Mouse (Mus musculus) common myeloid progenitor, adult 5-6 weeks (primary cell): ENCODE results near the gene Scaf4. TPM values are rescaled to one million over a fixed set of nuclear protein-coding genes. Genes with fewer than 3 reads are reported as not detected.

ENCODE experiments used
- ATAC-seq: replicated peaks from 2 replicates; pipeline ENCODE4 v1.8.0; 2016; ENCODE audit warnings: low read depth, mild to moderate bottlenecking, moderate TSS enrichment, inconsistent platforms; ENCODE audit not compliant: poor library complexity, severe bottlenecking
- total RNA-seq: library from RNA; stranded (forward); fragments of 200-1000, 187-1606 nt; gene quantifications from 2 replicates; pipeline ENCODE4 v1.2.3, GENCODE M21; 2017

Gene Scaf4
- total RNA-seq, 1 experiment from 2014 or later = 26.9 TPM

DNA sequence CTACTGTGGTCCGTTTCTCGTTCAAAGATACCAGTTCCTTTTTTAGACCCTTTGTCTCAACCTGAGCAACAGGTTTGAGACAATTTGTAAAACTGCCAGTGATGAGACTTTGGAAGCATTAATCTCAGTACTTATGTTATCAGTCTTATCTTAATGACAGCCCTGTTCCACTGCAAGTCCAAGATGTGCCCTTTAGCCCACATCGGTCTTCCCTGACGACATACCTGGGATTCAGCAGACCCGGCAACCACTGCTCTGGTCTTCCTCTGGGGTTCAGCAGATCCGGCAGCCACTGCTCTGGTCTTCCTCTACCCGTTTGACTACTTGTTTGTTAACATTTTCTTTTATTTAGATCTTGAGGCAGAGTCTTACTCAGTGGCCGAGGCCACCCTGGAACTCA, 72.5 kb downstream of the Scaf4 start:
- ATAC-seq = no peak

DNA sequence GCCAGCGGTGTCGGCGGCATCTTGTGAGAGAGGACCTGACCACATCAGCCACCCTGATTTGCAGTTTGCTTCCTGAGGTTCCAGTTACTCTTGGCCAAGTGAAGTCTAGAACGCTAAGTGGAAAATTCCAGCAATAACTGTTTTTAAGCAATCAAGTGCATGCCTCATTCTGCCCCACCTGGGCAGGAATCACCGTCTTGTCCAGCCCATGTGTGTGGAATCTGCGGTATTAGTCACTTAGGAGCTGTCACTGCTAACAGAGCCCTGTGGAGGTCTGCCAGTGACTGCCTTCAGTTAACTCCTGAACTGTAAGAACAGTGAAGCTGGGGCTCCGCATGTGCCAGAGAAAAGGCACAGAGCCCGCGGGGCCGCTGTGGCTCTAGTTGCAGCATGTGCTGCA, 73.6 kb downstream of the Scaf4 start:
- no peak for ATAC-seq

DNA sequence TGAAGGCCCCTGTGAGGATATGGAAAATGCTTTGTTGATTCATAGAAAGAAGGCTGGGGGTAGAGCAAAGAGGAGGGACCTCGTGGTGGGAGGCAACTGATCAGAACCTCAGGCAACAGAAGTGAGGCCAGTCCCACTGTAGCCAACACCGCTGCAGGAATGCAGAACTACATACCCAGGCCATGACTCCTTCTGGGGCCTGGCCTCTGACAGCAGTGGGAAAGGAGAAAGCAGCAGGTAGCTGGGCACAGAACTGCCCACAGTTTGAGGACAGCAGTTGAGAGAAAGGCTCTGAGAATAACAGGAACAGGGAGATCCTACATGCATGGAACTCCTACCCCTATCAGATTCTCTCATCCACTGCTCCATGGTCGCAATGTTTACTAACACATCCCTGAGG, 75.3 kb downstream of the Scaf4 start:
- no peak for ATAC-seq

- no peak for ATAC-seq
These were observed 79.4 kb downstream of the Scaf4 start for GRCm38 (mm10) chr16:90204868-90205267.

DNA sequence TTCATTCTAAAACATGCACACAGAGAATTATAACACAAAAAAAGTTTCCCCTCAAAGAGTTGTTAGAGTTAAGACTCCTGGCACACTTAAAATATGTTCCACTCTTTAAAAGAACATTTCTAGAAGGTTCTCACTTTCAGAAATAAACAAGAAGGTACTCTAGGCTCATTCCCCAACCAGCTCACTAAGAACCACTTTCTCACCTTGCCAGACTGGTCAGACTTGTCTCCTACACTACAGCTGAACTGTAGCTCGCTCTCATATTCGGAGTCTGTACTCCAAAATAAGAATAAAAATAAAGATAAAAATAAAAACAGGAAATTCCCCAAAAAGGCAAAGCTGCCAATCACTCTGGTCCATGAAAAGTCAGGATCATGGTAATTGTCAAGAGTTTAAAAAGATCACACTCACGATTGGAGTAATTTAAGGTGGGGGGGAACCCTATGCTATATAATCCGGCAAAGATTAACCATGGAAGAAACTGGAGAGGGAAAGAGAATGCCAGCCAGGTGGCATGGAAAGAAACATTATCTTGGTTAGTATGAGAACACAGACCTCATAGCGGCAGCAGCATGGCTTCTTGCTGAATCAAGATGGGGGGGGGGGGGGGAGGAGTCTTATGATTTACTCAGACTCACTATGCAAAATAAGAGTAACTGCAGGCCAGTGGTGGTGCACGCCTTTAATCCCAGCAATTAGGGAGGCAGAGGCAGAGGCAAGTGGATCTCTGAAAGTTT, 80.9 kb downstream of the Scaf4 start:
- ATAC-seq = no peak

- no peak for ATAC-seq
These were observed 82.2 kb downstream of the Scaf4 start for GRCm38 (mm10) chr16:90202140-90202539.

GRCm38 (mm10) chr16:90199174-90199573, 85.1 kb downstream of the Scaf4 start:
- peak; percentile 54 for ATAC-seq

- peak; percentile 2; the same call in 1 of the 2 replicates for ATAC-seq
These were observed 85.7 kb downstream of the Scaf4 start for GRCm38 (mm10) chr16:90198626-90199025.

DNA sequence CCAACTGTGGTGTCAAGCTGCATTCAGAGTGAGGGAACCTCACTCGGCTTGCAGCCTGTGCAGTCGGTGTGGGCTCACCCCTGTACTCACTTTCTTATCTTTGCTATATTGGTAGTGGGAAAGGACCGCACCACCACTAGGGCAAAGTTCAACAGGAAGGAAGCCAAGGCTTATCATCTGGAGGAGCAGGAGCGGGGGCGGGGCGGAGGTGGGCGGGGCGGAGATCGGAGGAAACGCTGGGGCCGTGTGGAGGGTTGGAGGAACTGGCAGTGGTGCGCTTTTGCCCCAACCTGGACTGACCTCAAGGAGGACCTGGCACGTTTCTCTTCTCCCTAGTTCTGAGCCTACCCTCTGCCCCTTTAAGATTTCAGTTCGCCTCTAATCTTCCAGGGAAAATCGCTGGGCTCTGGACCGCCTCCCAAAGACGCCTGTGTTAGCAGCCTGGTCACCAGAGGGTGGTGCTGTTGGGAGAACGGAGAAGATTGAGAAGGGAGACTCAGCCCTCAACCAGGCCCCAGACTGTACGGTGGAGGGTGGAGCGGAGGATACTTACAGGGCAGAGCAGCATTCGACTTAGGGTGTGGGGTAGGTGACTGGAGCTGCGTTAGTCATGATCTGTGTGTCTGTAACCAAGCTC, 86.8 kb downstream of the Scaf4 start:
- ATAC-seq = peak; percentile 64

- ATAC-seq = peak; percentile 13
These were observed 87.5 kb downstream of the Scaf4 start for GRCm38 (mm10) chr16:90196688-90197240.

DNA sequence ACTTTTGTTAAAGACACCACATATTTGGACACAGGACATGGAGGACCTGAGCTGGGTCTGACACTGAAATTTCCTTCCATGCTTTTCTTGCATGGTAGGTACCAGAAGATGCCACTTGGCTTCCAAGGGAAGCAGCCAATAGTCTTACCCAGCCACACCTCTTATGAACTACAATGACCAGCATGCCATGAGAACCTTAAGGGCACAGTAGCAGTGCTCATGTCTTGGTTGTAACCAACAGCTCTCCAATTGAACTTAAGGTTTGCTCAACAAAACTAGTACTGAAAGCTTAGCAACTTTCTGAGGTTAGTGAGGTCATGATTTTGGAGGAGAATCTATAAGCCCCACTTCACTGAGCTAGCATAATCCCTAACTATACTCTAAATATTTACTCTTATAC, 90.6 kb downstream of the Scaf4 start:
- no peak for ATAC-seq

- no peak for ATAC-seq
These were observed 93.0 kb downstream of the Scaf4 start for GRCm38 (mm10) chr16:90191289-90191688.

DNA sequence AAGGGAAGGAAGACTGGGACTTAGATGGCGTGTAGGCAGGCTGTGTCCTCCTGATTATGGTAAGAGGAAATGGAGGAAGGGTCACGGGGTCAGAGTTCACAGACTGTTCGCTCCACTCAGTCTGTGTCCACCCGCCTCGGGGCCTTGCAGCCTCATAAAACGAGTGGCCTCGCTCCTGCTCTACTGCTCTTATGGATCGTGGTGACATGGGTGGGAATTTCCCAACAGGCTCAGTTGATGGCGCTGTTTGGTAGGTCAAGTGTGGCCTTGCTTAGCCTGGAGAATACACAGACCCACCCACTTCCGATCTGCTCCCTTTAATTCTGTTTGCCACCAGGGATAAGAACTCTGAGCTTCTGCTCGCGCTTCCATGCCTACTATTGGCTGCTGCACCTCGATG, 96.8 kb downstream of the Scaf4 start:
- peak; percentile 85 for ATAC-seq

GRCm38 (mm10) chr16:90185928-90186588, 98.2 kb downstream of the Scaf4 start:
- ATAC-seq = peak; percentile 77

GRCm38 (mm10) chr16:90184135-90184534, 100.2 kb downstream of the Scaf4 start:
- ATAC-seq = no peak

GRCm38 (mm10) chr16:90181673-90182072, 102.6 kb downstream of the Scaf4 start:
- no peak for ATAC-seq

DNA sequence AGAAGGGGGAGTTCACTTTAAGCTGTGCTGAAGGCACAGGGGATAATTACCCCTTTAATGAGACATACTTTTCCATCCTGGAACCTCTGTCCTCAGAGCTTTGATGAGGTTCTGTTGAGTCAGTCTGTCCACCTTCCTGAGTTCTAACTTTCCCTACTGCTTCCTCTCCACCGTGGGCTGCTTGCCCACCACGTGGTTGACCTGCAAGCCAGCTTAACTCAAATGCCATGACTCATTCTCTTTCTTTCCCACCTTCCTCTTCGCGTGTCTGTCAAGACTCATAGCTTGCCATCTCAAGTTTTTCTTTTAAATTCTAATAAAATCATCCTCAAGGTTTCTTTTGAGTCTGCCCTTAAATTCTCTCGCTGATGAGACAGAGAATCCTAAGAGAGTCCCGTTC, 103.3 kb downstream of the Scaf4 start:
- ATAC-seq = no peak

DNA sequence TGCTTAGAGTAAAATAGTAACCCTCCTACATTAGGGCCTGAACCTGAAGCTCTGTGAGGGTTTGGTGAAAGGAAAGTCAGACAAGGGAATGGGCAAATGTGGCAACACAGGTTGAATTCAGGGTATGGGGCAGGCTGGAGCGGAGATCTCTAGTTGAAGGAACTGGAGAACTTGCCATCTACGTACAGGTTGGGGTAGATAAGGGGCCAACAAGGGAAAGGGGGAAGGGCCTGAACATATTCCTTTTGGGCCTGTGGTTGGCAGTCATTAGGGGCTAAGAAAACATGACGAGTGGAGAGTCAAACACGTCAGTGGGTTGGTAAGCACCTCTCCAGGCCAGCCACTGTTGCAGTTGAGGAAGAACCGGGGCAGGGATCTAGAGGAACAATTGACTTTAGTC, 104.4 kb downstream of the Scaf4 start:
- peak; percentile 7; the same call in 1 of the 2 replicates for ATAC-seq

DNA sequence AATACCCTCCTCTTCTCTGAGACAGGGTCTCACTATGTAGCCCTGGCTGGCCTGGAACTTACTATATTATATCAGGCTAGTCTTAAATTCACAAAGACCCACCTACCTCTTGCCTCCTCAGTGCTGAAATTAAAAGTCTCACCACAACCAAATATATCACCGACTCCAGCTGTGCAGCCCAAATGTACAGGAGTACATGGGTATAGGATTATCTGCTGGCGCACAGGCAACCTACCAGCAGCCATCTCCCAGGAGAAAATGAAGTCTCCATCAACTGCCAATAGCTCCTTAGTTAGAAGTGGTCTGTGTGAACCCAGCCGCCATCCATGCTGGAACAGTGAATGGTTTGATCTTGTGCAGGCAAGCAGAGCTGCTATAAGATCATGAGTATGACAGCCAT, 105.9 kb downstream of the Scaf4 start:
- no peak for ATAC-seq

DNA sequence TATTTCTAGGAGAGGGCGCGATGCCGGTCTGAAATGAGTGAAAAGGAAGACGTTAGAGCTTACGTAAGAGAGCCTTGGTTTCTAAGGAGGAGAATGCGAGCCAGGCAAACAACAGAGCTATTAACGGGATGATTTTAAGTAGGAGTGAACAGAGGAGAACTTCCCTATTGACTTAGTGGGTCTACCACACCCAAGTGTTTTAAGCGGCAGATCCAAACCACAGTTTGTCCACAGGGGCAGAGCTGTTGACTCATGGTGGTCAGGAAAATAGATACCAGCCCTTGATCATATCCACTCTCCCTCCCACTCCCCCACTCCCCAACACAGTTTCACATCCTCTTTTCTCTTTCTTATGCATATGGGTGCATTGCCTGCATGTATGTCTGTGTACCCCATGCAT, 106.9 kb downstream of the Scaf4 start:
- ATAC-seq = peak; percentile 92

GRCm38 (mm10) chr16:90176472-90176871, 107.8 kb downstream of the Scaf4 start:
- ATAC-seq = no peak
